Mouse (Mus musculus) left cerebral cortex, postnatal 4 days (tissue): ENCODE measurements around the gene Peli2. TPM values are rescaled to one million over a fixed set of nuclear protein-coding genes. Genes with fewer than 3 reads are reported as not detected.

Source experiments
- DNase-seq: peaks from one replicate; pipeline ENCODE4 v3.0.0-alpha.2; 2022
- intact Hi-C: fragments of 180-260 bp; cut with DNase I; formaldehyde crosslinking; loops from one replicate; pipeline ENCODE4 v1.15.1; 2025
- total RNA-seq, 2 experiments: library from RNA; stranded (reverse); gene quantifications; 2 replicates each; pipeline ENCODE4 v1.2.3; 2021

Gene Peli2
- total RNA-seq, 2 experiments from 2014 or later = 25.5 to 30.8 TPM

DNA sequence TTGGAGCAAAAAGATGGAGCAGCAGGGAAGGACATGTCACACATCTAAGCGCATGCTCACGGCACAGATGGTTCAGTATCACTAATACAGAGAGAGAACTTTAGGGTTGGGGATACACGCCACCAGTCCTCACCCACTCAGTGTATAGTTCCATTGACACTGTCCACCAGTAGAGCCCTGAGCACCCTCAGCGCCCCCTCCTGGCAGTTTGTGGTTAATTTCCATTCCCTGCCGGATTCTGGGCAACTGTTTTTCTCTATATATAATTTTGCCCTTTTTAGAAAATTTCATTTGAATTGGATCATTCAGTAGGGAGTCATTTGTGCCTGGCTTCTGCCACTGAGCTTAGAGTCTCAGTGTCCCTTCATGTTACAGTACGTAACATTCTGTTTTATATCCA lies 27.1 kb downstream of the Peli2 start:
- intact Hi-C loops = no loop called here

DNA sequence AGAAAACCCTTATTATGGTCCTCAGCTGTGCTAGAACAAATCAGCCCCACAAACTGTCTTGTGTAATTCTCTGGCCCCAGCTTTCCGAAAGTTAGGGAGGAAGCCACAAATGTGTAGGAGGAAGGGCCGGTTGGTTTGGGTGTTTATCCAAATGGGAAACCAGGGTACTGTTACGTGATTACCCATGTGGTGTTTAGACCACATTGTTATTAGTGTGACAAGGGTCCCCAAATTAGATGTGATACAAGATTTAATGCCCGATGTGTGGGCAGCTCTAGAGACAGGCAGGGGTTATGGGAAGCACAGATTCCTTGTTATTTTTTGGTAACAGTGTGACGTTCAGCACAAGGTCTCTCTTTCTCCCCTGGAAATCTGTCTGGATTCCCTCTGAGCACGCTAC lies 28.0 kb downstream of the Peli2 start:
- intact Hi-C loops = no loop called here
- DNase-seq = no peak

More for the DNA sequence above, 27.1 kb downstream of the Peli2 start:
- no peak for DNase-seq

- intact Hi-C loops = no loop called here
- DNase-seq = no peak
Observed at GRCm38 (mm10) chr14:48149351-48149750, 28.7 kb downstream of the Peli2 start.

GRCm38 (mm10) chr14:48150903-48151302 lies 30.3 kb downstream of the Peli2 start:
- intact Hi-C loops = no loop called here
- DNase-seq = no peak

- intact Hi-C loops = no loop called here
- DNase-seq = no peak
Observed at GRCm38 (mm10) chr14:48151554-48151953, 30.9 kb downstream of the Peli2 start.

- intact Hi-C loops = no loop called here
- no peak for DNase-seq
Observed at GRCm38 (mm10) chr14:48153064-48153463, 32.4 kb downstream of the Peli2 start.

GRCm38 (mm10) chr14:48153865-48154511 lies 33.4 kb downstream of the Peli2 start:
- intact Hi-C loops = no loop called here
- no peak for DNase-seq

GRCm38 (mm10) chr14:48154641-48155040 lies 34.0 kb downstream of the Peli2 start:
- intact Hi-C loops = no loop called here
- no peak for DNase-seq

GRCm38 (mm10) chr14:48155153-48155552 lies 34.5 kb downstream of the Peli2 start:
- no peak for DNase-seq
- intact Hi-C loops = no loop called here

GRCm38 (mm10) chr14:48157085-48157484 lies 36.5 kb downstream of the Peli2 start:
- intact Hi-C loops = no loop called here
- no peak for DNase-seq

GRCm38 (mm10) chr14:48157835-48158234 lies 37.2 kb downstream of the Peli2 start:
- DNase-seq = peak; percentile 53
- intact Hi-C loops = no loop called here

- DNase-seq = no peak
- intact Hi-C loops = no loop called here
Observed at GRCm38 (mm10) chr14:48159401-48159800, 38.8 kb downstream of the Peli2 start.

GRCm38 (mm10) chr14:48162446-48162845 lies 41.8 kb downstream of the Peli2 start:
- intact Hi-C loops = no loop called here

GRCm38 (mm10) chr14:48164917-48165316 lies 44.3 kb downstream of the Peli2 start:
- intact Hi-C loops = no loop called here
- no peak for DNase-seq

More at GRCm38 (mm10) chr14:48162446-48162845, 41.8 kb downstream of the Peli2 start:
- no peak for DNase-seq

DNA sequence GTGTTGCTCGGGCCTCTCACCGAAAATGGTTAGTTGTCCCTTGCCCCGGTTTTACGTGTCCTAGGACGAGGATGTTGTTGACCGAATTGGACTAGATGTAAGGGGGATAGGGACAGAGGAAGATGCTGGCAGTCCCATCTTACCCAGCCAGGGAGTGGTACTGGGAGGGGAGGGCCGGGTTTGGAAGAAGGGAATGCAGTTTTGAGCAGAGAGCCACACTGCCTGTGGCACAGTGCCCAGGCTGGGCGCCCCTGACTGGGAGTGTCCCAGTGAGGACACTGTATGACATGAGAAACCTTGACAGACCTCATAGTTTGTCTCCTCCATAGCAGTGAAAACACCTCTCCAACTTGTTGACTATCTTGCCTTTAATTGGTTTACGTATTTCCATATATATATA lies 45.8 kb downstream of the Peli2 start:
- peak; percentile 39 for DNase-seq
- intact Hi-C loops = no loop called here

DNA sequence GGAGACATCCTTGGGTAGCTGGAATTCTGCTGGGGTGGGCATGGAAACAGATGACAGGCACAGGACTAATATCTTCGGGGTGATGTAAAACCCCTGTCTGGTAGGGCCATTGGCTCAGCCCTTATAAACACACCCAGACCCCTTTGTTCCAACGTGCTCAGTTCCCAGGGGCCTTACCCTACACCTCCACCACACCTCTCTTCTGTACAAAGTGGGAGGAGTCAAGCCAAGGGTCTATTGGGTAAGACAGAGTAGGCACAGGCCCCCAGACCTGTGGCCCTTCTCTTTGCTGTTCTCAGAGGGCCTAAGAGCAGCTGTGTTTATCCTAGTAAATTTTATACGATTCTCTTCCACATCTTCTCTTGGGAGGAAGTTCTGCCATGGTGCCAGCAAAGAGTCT lies 46.4 kb downstream of the Peli2 start:
- intact Hi-C loops = no loop called here
- DNase-seq = no peak

DNA sequence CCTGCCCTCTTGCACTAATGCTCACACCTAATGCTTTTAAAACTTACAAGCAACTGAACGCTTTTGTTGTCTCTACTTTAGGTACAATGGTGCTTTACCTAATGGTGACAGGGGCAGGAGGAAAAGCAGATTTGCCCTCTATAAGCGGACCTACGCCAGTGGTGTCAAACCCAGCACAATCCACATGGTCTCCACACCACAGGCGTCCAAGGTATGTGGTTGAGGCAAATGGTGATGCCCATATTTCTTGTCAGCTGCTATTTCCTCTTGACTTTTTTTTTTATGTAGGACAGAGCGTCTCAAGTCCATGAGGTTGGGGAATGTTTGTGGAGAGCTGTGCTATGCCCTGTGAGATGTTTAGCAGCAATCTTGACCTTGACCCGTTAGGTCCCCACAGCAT lies 47.5 kb downstream of the Peli2 start:
- intact Hi-C loops = no loop called here
- DNase-seq = no peak

GRCm38 (mm10) chr14:48169970-48170369 lies 49.3 kb downstream of the Peli2 start:
- peak; percentile 81 for DNase-seq
- intact Hi-C loops = no loop called here

- no peak for DNase-seq
- intact Hi-C loops = no loop called here
Observed at GRCm38 (mm10) chr14:48171268-48171667, 50.6 kb downstream of the Peli2 start.

DNA sequence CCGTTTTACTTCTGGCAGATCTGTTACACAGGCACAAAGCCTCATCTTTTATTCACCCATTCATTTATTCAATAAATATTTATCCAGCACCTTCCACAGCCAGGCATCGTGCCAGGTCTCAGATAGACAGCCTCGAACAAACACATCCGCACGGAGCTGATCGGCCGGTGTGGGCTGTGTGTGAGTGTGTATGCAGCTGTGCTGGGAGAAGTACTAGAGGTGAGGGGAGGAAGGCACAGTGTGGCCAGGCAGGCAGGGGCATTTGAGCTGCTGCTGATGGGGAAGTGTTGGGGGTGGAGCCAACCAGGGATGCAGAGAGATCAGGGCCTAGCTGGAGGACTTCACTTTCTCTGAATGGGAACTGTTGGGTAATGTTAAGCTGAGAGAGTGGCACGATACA lies 51.4 kb downstream of the Peli2 start:
- DNase-seq = peak; percentile 8
- intact Hi-C loops = no loop called here

- no peak for DNase-seq
- intact Hi-C loops = no loop called here
Observed at GRCm38 (mm10) chr14:48172876-48173275, 52.3 kb downstream of the Peli2 start.

GRCm38 (mm10) chr14:48173840-48174239 lies 53.2 kb downstream of the Peli2 start:
- intact Hi-C loops = no loop called here
- DNase-seq = no peak

DNA sequence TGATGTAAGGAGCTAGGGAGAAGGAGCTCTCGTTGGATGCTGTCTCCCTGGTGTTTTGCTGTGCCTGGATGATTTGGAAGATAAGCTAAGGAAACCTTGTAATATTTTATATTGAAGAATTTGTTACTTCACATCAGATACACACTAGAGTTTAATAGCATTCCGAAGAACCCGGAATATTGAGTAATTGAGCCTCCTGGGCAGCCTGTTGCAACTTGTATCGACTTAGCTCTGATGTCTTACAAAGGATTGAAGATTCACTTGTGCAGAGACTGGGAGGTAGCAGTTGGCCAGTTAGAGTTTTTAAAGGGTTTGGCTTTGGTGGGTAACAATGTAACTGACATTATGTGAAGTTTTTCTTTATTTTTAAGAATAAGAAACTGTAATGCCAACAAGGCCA lies 53.7 kb downstream of the Peli2 start:
- intact Hi-C loops = no loop called here
- DNase-seq = no peak
